Mouse (Mus musculus): ENCODE measurements around the gene Tmem119. TPM values are rescaled to one million over a fixed set of nuclear protein-coding genes. Genes with fewer than 3 reads are reported as not detected.
A peak's percentile ranks its signal among the peaks of the same experiment; 100 is the strongest.

Tmem119 gene
- polyA plus RNA-seq, 1 experiment from 2014 or later: 4.5 TPM

DNA sequence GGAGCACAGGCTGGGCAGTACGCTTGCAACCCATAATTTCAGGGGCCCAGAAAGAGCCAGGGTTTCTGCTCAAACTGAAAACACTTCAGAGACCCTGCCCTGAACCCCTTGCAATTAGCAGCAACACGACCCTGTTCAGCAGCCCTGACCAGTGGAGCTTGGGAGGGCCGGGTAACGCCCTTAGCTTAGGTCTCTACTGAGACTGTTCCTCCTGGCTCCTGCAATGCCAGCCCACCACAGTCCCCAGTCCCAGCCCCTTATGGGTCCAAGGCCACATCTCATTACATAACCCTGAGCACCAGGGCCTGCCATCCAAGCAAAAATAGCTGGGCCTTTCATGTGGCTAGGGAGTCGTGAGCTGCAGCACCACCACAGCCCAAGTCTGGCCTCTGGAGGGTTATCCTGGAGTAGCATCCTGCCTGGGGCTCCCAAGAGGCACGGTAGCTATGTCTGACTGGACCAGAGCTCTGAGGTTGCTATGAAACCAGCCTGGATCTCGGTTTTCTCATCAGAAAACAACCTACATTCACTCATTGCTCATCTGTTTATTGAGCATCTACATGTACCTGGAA, 4.2 kb upstream of the Tmem119 start:
- no peak overlapping the region for H3K4me3 ChIP-seq (ENCODE audit: low read depth, low read length)
- peaks cover 2% of the 10 kb centered on the region; the same call in 1 of the 2 replicates for H3K4me1 ChIP-seq (ENCODE audit: control insufficient read depth, low read depth, low read length)
- H3K9ac ChIP-seq (ENCODE audit: low read depth, low read length): no peak overlapping the region
- 33% methylated on average over 7 of the region's 7 CpGs for WGBS (ENCODE audit: insufficient replicate concordance)
- no peaks in the 10 kb centered on the region for H3K36me3 ChIP-seq (ENCODE audit: control insufficient read depth, insufficient read depth)
- no peak for ATAC-seq (ENCODE audit: low read depth)
- H3K9me3 ChIP-seq (replicated peaks; ENCODE audit: control insufficient read depth, low read length): no peaks in the 10 kb centered on the region
- no peaks in the 10 kb centered on the region for H3K27me3 ChIP-seq (ENCODE audit: control insufficient read depth, insufficient read depth, low read depth, low read length)
- H3K27ac ChIP-seq (ENCODE audit: low read length): no peak overlapping the region
- H3K4me2 ChIP-seq (ENCODE audit: low read depth, low read length): no peak overlapping the region

GRCm38 (mm10) chr5:113799691-113800090, 625 bp downstream of the Tmem119 start:
- WGBS (ENCODE audit: insufficient replicate concordance): 41% methylated on average over 5 of the region's 5 CpGs
- Histone ChIP-seq H3K27ac (ENCODE audit: low read length) (no peak overlapping the region), H3K4me2 (ENCODE audit: low read depth, low read length) (no peak overlapping the region; the same call in 1 of the 2 replicates), H3K4me1 (ENCODE audit: control insufficient read depth, low read depth, low read length) (peaks cover 2% of the 10 kb centered on the region; the same call in 1 of the 2 replicates), H3K36me3 (ENCODE audit: control insufficient read depth, insufficient read depth) (no peaks in the 10 kb centered on the region), H3K27me3 (ENCODE audit: control insufficient read depth, insufficient read depth, low read depth, low read length) (no peaks in the 10 kb centered on the region), H3K9me3 (replicated peaks; ENCODE audit: control insufficient read depth, low read length) (no peaks in the 10 kb centered on the region), H3K9ac (ENCODE audit: low read depth, low read length) (no peak overlapping the region), H3K4me3 (ENCODE audit: low read depth, low read length) (no peak overlapping the region)
- no peak for ATAC-seq (ENCODE audit: low read depth)

DNA sequence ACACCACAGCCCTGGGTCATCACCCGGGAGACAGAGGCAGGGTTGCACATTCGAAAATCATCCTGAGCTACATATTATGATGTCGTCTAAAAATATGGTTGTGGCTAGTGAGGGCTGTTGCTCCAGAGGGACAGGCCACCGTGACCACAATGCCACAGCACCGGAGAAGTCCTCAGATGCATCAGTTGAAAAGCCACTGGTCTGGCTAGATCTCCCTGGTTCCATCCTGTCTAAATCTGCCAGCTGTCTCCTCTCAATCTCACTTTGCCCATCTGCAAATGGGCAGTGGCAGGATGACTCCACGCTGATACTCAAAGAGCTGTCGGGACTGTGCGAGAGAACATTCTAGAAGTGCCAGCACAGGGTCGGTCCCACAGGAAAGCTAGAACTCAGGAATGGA, 1.8 kb downstream of the Tmem119 start:
- H3K9ac ChIP-seq (ENCODE audit: low read depth, low read length): no peak overlapping the region
- no peak overlapping the region for H3K4me3 ChIP-seq (ENCODE audit: low read depth, low read length)
- no peak overlapping the region for H3K27ac ChIP-seq (ENCODE audit: low read length)
- ATAC-seq (ENCODE audit: low read depth): no peak
- H3K27me3 ChIP-seq (ENCODE audit: control insufficient read depth, insufficient read depth, low read depth, low read length): no peaks in the 10 kb centered on the region
- H3K36me3 ChIP-seq (ENCODE audit: control insufficient read depth, insufficient read depth): no peaks in the 10 kb centered on the region
- H3K9me3 ChIP-seq (replicated peaks; ENCODE audit: control insufficient read depth, low read length): no peaks in the 10 kb centered on the region
- 35% methylated on average over 9 of the region's 9 CpGs for WGBS (ENCODE audit: insufficient replicate concordance)
- peaks cover 2% of the 10 kb centered on the region; the same call in 1 of the 2 replicates for H3K4me1 ChIP-seq (ENCODE audit: control insufficient read depth, low read depth, low read length)
- no peak overlapping the region for H3K4me2 ChIP-seq (ENCODE audit: low read depth, low read length)

DNA sequence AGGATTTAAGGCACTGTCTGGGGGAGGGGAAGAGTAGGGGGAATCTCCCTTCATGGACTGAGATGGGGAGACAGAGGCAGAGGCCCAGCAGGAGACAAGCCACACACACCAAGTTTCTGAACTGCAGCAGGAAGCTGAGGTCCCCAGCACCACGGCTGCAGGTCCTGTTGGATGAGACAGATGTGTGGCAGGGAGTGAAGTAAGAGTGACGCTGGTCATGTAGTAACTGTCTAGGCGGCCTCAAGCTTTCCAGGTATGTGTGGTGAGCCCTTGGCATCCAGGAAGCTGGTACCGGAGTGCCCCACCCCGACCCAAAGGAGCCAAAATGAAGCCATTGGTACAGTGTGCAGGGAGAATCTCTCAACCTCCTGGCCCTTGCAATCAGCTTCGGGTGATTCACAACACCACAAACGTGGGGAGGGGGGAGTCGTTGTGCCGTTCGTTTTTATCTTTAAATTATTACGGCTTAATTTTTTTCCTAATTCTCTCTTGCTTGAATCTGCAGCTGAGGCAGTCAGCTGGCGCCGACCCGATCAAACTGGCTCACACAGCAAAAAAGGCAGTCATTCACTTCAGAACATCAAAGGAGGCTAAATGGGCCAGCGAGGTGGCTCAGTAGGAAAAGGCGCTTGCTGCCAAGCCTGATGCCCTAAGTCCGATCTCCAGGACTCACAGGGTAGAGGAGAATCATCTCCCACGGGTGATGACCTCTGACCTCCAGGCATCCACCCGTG, 3.0 kb downstream of the Tmem119 start:
- no peak overlapping the region for H3K4me3 ChIP-seq (ENCODE audit: low read depth, low read length)
- H3K4me2 ChIP-seq (ENCODE audit: low read depth, low read length): peak overlapping the region; percentile 9; the same call in 1 of the 2 replicates
- H3K27ac ChIP-seq (ENCODE audit: low read length): no peak overlapping the region
- no peak for ATAC-seq (ENCODE audit: low read depth)
- no peaks in the 10 kb centered on the region for H3K9me3 ChIP-seq (replicated peaks; ENCODE audit: control insufficient read depth, low read length)
- H3K36me3 ChIP-seq (ENCODE audit: control insufficient read depth, insufficient read depth): no peaks in the 10 kb centered on the region
- no peaks in the 10 kb centered on the region for H3K27me3 ChIP-seq (ENCODE audit: control insufficient read depth, insufficient read depth, low read depth, low read length)
- peak overlapping the region; percentile 11; the same call in 1 of the 2 replicates for H3K9ac ChIP-seq (ENCODE audit: low read depth, low read length)
- WGBS (ENCODE audit: insufficient replicate concordance): 30% methylated on average over 19 of the region's 19 CpGs
- H3K4me1 ChIP-seq (ENCODE audit: control insufficient read depth, low read depth, low read length): peaks cover 2% of the 10 kb centered on the region; the same call in 1 of the 2 replicates

DNA sequence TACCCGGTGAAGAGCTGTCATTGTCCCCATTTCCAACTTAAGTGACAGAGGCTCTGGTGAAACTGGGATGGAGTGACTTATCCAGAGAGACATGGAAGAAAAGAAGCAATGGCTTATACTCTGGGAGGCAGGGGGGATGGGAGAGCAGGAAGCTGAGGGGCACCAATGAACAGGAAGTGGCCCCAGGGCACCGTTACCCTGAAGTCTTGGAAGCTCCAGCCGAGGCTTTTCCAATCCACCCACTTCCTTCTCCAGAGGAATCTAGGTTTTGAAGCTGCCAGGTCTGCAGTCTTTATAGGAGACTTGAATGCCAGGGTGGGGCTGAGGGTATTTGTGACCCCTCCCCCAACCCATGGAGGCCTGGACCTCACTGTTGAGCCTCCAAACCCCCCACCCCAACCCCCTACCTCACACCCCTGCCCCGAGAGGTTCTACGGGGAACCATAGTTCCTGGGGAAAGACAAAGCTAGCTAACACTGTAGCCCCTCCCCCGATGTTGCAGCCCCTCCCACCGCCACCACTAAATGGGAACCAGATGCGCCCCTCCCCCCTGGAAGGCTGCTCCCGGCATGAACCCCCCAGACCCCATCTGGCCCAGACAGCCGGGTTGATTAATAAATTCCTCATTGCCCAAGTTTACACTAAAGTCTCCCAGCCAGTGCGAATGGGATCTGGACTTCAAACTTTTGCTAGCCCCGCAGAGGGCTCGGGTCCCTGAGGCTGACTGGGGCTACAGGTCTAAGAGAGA, 3.7 kb downstream of the Tmem119 start:
- Histone ChIP-seq H3K27ac (ENCODE audit: low read length) (no peak overlapping the region), H3K4me2 (ENCODE audit: low read depth, low read length) (peak overlapping the region; percentile 9; the same call in 1 of the 2 replicates), H3K9me3 (replicated peaks; ENCODE audit: control insufficient read depth, low read length) (no peaks in the 10 kb centered on the region), H3K9ac (ENCODE audit: low read depth, low read length) (peak overlapping the region; percentile 11; the same call in 1 of the 2 replicates), H3K4me1 (ENCODE audit: control insufficient read depth, low read depth, low read length) (peaks cover 3% of the 10 kb centered on the region), H3K4me3 (ENCODE audit: low read depth, low read length) (no peak overlapping the region), H3K27me3 (ENCODE audit: control insufficient read depth, insufficient read depth, low read depth, low read length) (no peaks in the 10 kb centered on the region), H3K36me3 (ENCODE audit: control insufficient read depth, insufficient read depth) (no peaks in the 10 kb centered on the region)
- no peak; the same call in 1 of the 2 replicates for ATAC-seq (ENCODE audit: low read depth)
- WGBS (ENCODE audit: insufficient replicate concordance): 4% methylated on average over 13 of the region's 13 CpGs

DNA sequence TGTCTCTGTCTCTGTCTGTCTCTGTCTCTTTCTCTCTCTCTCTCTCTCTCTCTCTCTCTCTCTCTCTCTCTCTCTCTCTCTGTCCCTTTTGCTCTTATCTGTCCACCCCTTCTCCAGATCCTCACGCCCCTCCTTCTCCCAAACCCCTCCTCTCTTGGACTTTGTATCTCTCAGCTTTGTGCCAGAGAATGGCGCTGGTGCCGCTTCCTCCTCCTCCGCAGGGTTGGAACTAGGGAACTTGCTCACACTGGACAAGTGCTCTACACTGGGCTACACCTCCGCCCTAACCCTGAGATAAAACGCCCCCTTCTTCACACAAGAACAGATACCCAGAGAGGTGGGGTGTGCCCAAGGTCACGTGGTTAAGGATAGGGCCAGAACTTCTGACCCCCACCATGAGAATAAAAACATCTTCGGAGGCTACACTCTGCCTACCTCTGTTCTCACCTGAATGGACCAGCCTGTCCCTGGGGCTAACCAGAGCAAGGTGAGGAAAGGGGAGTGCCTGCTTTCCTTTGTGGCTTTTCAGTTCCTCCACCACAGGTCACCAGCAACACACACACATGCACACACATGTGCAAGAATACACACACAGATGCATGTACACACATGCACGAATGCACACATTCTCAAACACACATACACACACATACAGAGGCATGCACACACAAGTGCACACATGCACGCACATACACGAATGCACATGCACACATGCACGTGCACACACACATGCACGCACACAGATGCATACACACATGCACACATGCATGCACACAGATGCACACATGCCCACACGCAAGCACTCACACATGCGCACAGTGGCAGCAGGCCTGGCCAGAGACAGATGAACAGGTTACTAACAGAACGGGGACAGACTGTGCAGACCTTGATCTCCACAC, 8.9 kb downstream of the Tmem119 start:
- no peak overlapping the region for H3K4me2 ChIP-seq (ENCODE audit: low read depth, low read length)
- 0 out of 2 replicates have a peak, but pooled peaks have one; percentile 32 for ATAC-seq (ENCODE audit: low read depth)
- WGBS (ENCODE audit: insufficient replicate concordance): 49% methylated on average over 16 of the region's 16 CpGs

DNA sequence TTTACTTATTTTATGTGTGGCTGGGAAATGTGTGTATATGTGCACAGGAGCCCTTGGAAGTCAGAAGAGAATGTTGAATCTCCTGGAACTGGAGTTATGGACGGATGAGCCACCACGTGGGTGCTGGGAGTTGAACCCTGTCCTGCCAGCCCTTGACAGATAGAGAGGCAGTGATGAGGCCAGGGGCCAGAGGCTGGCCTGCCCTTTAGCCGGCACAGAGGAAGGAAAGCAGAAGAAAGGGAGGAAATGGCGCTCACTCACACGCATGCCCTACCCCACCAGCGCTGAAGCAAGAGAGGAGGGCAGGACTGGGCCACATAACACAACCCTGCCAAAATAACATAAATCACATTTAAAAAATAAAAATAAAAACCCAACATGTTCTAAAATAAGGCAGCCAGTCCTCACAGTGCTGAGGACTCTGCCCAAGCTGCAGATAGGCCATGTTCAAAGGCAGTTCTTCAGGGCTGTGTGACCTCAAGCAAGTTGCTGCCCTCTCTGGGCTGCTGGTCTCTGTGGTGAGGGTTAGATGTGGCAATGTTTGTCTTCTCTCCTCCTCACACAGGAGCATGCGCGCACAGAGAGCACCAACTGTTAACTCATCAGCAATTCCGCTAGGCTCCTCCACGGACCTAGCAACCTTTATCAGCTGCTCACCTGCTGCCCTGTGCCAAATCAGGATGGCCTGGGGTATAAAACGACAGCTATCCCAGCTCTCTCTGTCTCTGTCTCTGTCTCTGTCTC, 9.7 kb downstream of the Tmem119 start:
- Histone ChIP-seq H3K36me3 (ENCODE audit: control insufficient read depth, insufficient read depth) (no peaks in the 10 kb centered on the region), H3K27me3 (ENCODE audit: control insufficient read depth, insufficient read depth, low read depth, low read length) (no peaks in the 10 kb centered on the region), H3K9ac (ENCODE audit: low read depth, low read length) (no peak overlapping the region), H3K9me3 (replicated peaks; ENCODE audit: control insufficient read depth, low read length) (no peaks in the 10 kb centered on the region), H3K4me1 (ENCODE audit: control insufficient read depth, low read depth, low read length) (peaks cover 15% of the 10 kb centered on the region), H3K4me3 (ENCODE audit: low read depth, low read length) (no peak overlapping the region), H3K4me2 (ENCODE audit: low read depth, low read length) (no peak overlapping the region), H3K27ac (ENCODE audit: low read length) (peak overlapping the region; percentile 34; the same call in 1 of the 2 replicates)
- peak; percentile 59 for ATAC-seq (ENCODE audit: low read depth)
- WGBS (ENCODE audit: insufficient replicate concordance): 23% methylated on average over 11 of the region's 11 CpGs

More for the DNA sequence above, 8.9 kb downstream of the Tmem119 start:
- Histone ChIP-seq H3K27ac (ENCODE audit: low read length) (no peak overlapping the region), H3K4me1 (ENCODE audit: control insufficient read depth, low read depth, low read length) (peaks cover 15% of the 10 kb centered on the region), H3K9ac (ENCODE audit: low read depth, low read length) (no peak overlapping the region), H3K27me3 (ENCODE audit: control insufficient read depth, insufficient read depth, low read depth, low read length) (no peaks in the 10 kb centered on the region), H3K9me3 (replicated peaks; ENCODE audit: control insufficient read depth, low read length) (no peaks in the 10 kb centered on the region), H3K36me3 (ENCODE audit: control insufficient read depth, insufficient read depth) (no peaks in the 10 kb centered on the region), H3K4me3 (ENCODE audit: low read depth, low read length) (no peak overlapping the region)

All from liver, embryonic 16.5 days (tissue).